8 mouse cellular contexts compared by ENCODE assay signal in the genomic region with DNA sequence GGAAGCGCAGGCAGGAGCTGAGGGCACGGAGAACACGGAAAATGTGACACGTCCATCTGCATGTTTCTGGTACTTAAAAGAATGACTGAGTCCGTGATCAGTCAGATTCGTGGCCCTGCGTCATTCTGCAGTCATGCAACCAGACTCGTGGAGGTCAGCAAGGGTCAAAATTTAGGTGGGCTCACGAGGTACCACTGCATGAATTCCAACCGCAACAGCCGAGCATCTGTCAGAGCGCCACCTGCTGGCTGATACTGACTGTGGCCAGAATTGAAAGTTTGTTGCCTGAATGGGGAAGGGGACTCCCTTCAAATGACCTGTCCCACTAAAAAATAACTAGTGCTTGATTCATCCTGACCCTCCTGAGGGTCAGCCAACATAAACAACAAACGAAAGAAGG. TPM values are rescaled to one million over a fixed set of nuclear protein-coding genes. Genes with fewer than 3 reads are reported as not detected.
A peak's percentile ranks its signal among the peaks of the same experiment; 100 is the strongest.
DNase-seq lines count a peak whose midpoint lies in the region; ATAC-seq and TF ChIP-seq lines count a peak whose summit lies in the region.
"Had no signal": no experiment of that assay in that cellular context is flagged by ENCODE, and none has a peak within 500 bp of the region (broad histone marks: within the 10 kb centered on the region; RNA-seq: fewer than 3 reads in every experiment).

No protein-coding gene starts in this region.

- peak overlapping the region; percentile 28 for H3K4me2 ChIP-seq in hindbrain, embryonic 16.5 days (ENCODE audit: low read length)
- H3K4me2 ChIP-seq in lung, embryonic 14.5 days: no peak overlapping the region

- 15% methylated on average over 13 of the region's 13 CpGs for WGBS in hindbrain, embryonic 16.5 days
- 17% methylated on average over 13 of the region's 13 CpGs for WGBS in lung, embryonic 14.5 days

- TF ChIP-seq CTCF in layer of hippocampus, adult 2 months (conservative IDR thresholded peaks at IDR 0.05): peak; percentile 96
- peak; percentile 89 for TF ChIP-seq CTCF in lung, embryonic 14.5 days (IDR thresholded peaks at IDR 0.05; ENCODE audit: low read depth)

- peaks cover 5% of the 10 kb centered on the region for H3K4me1 ChIP-seq in hindbrain, embryonic 16.5 days (ENCODE audit: control insufficient read depth, insufficient read depth, low read depth, low read length)
- no peaks in the 10 kb centered on the region for H3K4me1 ChIP-seq in lung, embryonic 14.5 days (ENCODE audit: insufficient read depth)

- no peak overlapping the region for H3K9ac ChIP-seq in hindbrain, embryonic 16.5 days (ENCODE audit: low read depth, low read length)
- no peak overlapping the region for H3K9ac ChIP-seq in lung, embryonic 14.5 days

- DNase-seq in layer of hippocampus, adult 2 months (ENCODE audit: low spot score in 2 of 2): peak in 1 of 2 experiments; percentile 54
- DNase-seq in layer of hippocampus, adult 9-10 months (ENCODE audit: low spot score): no peak
- DNase-seq in NIH3T3 (ENCODE audit: low read depth): peak; percentile 51
- peak; percentile 55 to 64 for DNase-seq in cerebellum, postnatal 36 days
- peak; percentile 78 for DNase-seq in lung, embryonic 14.5 days
- peak; percentile 53 for DNase-seq in retina, postnatal 7 days (ENCODE audit: low read depth, low spot score)

- no peak overlapping the region for H3K27ac ChIP-seq in layer of hippocampus, adult 2 months
- H3K27ac ChIP-seq in hindbrain, embryonic 16.5 days (ENCODE audit: low read depth, low read length): no peak overlapping the region
- H3K27ac ChIP-seq in lung, embryonic 14.5 days (ENCODE audit: low read depth): no peak overlapping the region
- H3K27ac ChIP-seq: macrophage had no signal

- H3K4me3 ChIP-seq in layer of hippocampus, adult 2 months: no peak overlapping the region
- no peak overlapping the region for H3K4me3 ChIP-seq in hindbrain, embryonic 16.5 days (ENCODE audit: low read length)
- no peak overlapping the region for H3K4me3 ChIP-seq in lung, embryonic 14.5 days (ENCODE audit: low read depth, low read length)

- no peaks in the 10 kb centered on the region for H3K9me3 ChIP-seq in hindbrain, embryonic 16.5 days (ENCODE audit: control insufficient read depth, low read length)
- H3K9me3 ChIP-seq in lung, embryonic 14.5 days (ENCODE audit: low read depth, low read length): no peaks in the 10 kb centered on the region

- H3K36me3 ChIP-seq in hindbrain, embryonic 16.5 days (ENCODE audit: control insufficient read depth, insufficient read depth, low read length): no peaks in the 10 kb centered on the region
- H3K36me3 ChIP-seq in lung, embryonic 14.5 days (ENCODE audit: insufficient read depth): no peaks in the 10 kb centered on the region

- ATAC-seq in hindbrain, embryonic 16.5 days: no peak
- no peak for ATAC-seq in lung, embryonic 14.5 days (ENCODE audit: insufficient read depth)

- H3K27me3 ChIP-seq in hindbrain, embryonic 16.5 days (replicated peaks; ENCODE audit: control insufficient read depth, insufficient read depth, low read length): no peaks in the 10 kb centered on the region
- no peaks in the 10 kb centered on the region for H3K27me3 ChIP-seq in lung, embryonic 14.5 days (ENCODE audit: insufficient read depth, low read length)

RNA-seq across cellular contexts. Expression of gene Tent5b, which starts 30.2 kb away (rescaled TPM):
- not detected for total RNA-seq in layer of hippocampus, adult 2 months (2021)
- 0.32 and 0.36 TPM in 2 replicates for polyA plus RNA-seq in hindbrain, embryonic 16.5 days (2015; fragmentation: Nextera tagmentation; extraction: Ambion mirVana)
- 0.41 and 0.42 TPM in 2 replicates for polyA plus RNA-seq in lung, embryonic 14.5 days (2014; fragmentation: Nextera tagmentation; extraction: Ambion mirVana)
- polyA plus RNA-seq: macrophage had no signal

RNA-seq across cellular contexts. Expression of gene Trnp1, which starts 48.6 kb away (rescaled TPM):
- 100 to 1,000 TPM; 154 to 165 TPM for total RNA-seq in layer of hippocampus, adult 2 months (2021)
- 5.8 and 12.1 TPM in 2 replicates for polyA plus RNA-seq in hindbrain, embryonic 16.5 days (2015; fragmentation: Nextera tagmentation; extraction: Ambion mirVana)
- 1.1 and 1.3 TPM in 2 replicates for polyA plus RNA-seq in lung, embryonic 14.5 days (2014; fragmentation: Nextera tagmentation; extraction: Ambion mirVana)
